Mouse (Mus musculus): Measurements from ENCODE around the gene Ccl2.

DNA sequence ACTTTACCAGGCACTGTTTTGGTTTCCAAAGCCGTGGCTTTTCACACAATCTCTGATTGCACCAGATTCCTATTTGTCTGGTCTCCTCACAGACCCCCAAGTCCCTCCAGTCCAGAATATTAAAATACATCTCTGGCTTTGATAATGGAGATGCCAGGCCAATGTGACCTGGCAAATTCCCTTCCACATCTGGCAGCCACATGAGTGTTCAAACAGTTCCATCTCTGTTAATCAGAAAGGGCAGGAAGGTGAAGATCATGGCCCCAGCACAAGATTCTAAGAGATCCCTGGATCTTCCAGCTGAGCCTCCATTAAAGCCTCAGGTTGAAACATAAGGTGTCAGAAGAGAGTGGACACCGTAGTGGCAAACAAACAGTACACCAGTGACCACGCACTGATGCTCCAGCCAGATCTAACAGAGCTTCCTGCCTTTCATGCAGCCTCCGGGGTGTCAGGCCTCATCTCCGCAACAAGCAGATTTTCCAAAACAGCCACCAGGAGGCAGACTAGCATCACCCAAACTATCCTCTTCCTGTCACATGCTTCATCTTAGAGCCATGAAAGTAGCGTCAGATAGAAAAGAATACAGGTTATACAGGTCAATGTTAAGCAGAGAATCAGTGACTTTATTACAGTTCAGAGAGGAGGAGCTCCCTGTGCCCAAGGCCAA is 12.5 kb downstream of the Ccl2 start:
- TF ChIP-seq GATA1 (IDR thresholded peaks at IDR 0.05; ENCODE audit: low read depth, low read length) (no peak), NRF1 (IDR thresholded peaks at IDR 0.05; ENCODE audit: insufficient read depth, low read depth, low read length, poor library complexity, severe bottlenecking) (no peak), EP300 (IDR thresholded peaks at IDR 0.05; ENCODE audit: low read depth in 1 of 2, low read length in 2 of 2) (no peak), CTCF (IDR thresholded peaks at IDR 0.05 in 2 of 3, conservative IDR thresholded peaks at IDR 0.05 in 1 of 3; ENCODE audit: control insufficient read depth in 1 of 3, insufficient read depth in 1 of 3, low read depth in 2 of 3, low read length in 3 of 3, poor library complexity in 1 of 3, severe bottlenecking in 1 of 3) (peak in 2 of 3 experiments; percentile 10 to 17; a peak in 2 of 6 replicates), POLR2A (IDR thresholded peaks at IDR 0.05; ENCODE audit: control insufficient read depth in 1 of 2, insufficient read depth in 1 of 2, low read depth in 1 of 2, low read length in 2 of 2, poor library complexity in 1 of 2) (no peak), TAL1 (IDR thresholded peaks at IDR 0.05; ENCODE audit: low read length) (no peak), UBTF (IDR thresholded peaks at IDR 0.05; ENCODE audit: borderline replicate concordance, insufficient read depth, low read depth, low read length) (no peak), ZNF384 (IDR thresholded peaks at IDR 0.05; ENCODE audit: low read depth, low read length) (no peak), KAT2A (conservative IDR thresholded peaks at IDR 0.05; ENCODE audit: low read depth, low read length) (no peak), CHD2 (IDR thresholded peaks at IDR 0.05; ENCODE audit: low read length) (no peak), POLR2AphosphoS2 (IDR thresholded peaks at IDR 0.05; ENCODE audit: low read length) (no peak), JUND (IDR thresholded peaks at IDR 0.05; ENCODE audit: low read depth, low read length) (no peak)
